Mouse (Mus musculus) bone marrow macrophage, adult 2 months (primary cell): Measurements from ENCODE around the gene Proser3.

Experiments
- CTCF ChIP-seq: IDR thresholded peaks from 2 replicates; pipeline ENCODE4 v1.5.1; 2012; ENCODE audit warnings: low read depth, mild to moderate bottlenecking, low read length, moderate library complexity
- POLR2A ChIP-seq: IDR thresholded peaks from 2 replicates; pipeline ENCODE4 v1.6.1; 2012; ENCODE audit warnings: mild to moderate bottlenecking, low read depth, low read length, borderline replicate concordance

- TF ChIP-seq CTCF (no peak), POLR2A (no peak)
These were observed 44.0 kb downstream of the Proser3 start for GRCm38 (mm10) chr7:30508061-30508460.
